Mouse (Mus musculus) lung, postnatal 0 days (tissue): ENCODE results near the gene Tmigd3.

Experiments
- CTCF ChIP-seq: IDR thresholded peaks from 2 replicates; pipeline ENCODE4 v1.5.1; 2016; ENCODE audit warnings: antibody characterized with exemption, mild to moderate bottlenecking
- EP300 ChIP-seq: IDR thresholded peaks from 2 replicates; pipeline ENCODE4 v1.6.1; 2016; ENCODE audit warnings: antibody characterized with exemption, mild to moderate bottlenecking, control low read depth

DNA sequence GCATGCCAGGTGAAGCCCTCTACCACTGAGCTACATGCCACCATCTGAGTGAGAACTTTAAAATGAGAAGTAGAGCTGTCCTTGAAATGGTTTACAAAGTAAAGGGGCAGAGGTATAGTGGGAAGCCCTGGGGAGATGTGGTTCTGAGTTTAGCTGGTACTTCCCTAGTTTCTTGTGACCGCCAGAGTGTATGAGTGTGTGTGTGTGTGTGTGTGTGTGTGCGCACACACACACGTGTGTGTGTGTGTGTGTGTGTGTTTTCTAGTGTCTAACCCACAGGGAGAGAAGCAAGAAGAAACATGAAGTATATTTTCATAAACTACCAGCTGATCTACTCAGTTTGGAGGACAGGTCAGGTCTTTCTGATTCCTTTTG, 57.5 kb downstream of the Tmigd3 start:
- no peak for TF ChIP-seq CTCF
- no peak for TF ChIP-seq EP300
